Mouse (Mus musculus): ENCODE measurements at regions not wholly inside any gene's neighbourhood (a gene's known extent, or its start where the extent isn't known, plus 50 kb on each side); places are given as distances from the start of the nearest gene placed in this dataset.

GRCm38 (mm10) chr1:136761467-136761866, 136.8 kb downstream of the Zfp281 start:
- no peak overlapping the region for H3K4me3 ChIP-seq
- no peaks in the 10 kb centered on the region for H3K36me3 ChIP-seq
- no peaks in the 10 kb centered on the region for H3K4me1 ChIP-seq
- no peaks in the 10 kb centered on the region; the same call in 1 of the 2 replicates for H3K9me3 ChIP-seq (replicated peaks)
- DNase-seq (ENCODE audit: low spot score), result no peak
- H3K27ac ChIP-seq (replicated peaks), result no peak overlapping the region
- WGBS, result 89% methylated on average over 4 of the region's 4 CpGs
- H3K27me3 ChIP-seq (ENCODE audit: low read depth, poor library complexity, severe bottlenecking), result no peaks in the 10 kb centered on the region

GRCm38 (mm10) chr1:136768969-136769401, 144.3 kb downstream of the Zfp281 start:
- H3K9me3 ChIP-seq (replicated peaks), result no peaks in the 10 kb centered on the region; the same call in 1 of the 2 replicates
- 10% methylated on average over 10 of the region's 10 CpGs for WGBS
- H3K36me3 ChIP-seq, result no peaks in the 10 kb centered on the region
- H3K27me3 ChIP-seq (ENCODE audit: low read depth, poor library complexity, severe bottlenecking), result peaks cover under 1% of the 10 kb centered on the region; the same call in 1 of the 2 replicates
- DNase-seq (ENCODE audit: low spot score), result peak; percentile 60
- H3K4me3 ChIP-seq, result peak overlapping the region; percentile 20; the same call in 1 of the 2 replicates
- H3K27ac ChIP-seq (replicated peaks), result peak overlapping the region; percentile 72
- peaks cover 17% of the 10 kb centered on the region for H3K4me1 ChIP-seq

- H3K27me3 ChIP-seq (ENCODE audit: low read depth, poor library complexity, severe bottlenecking), result peaks cover 14% of the 10 kb centered on the region; the same call in 1 of the 2 replicates
- 88% methylated on average over 6 of the region's 6 CpGs for WGBS
- H3K27ac ChIP-seq (replicated peaks), result no peak overlapping the region
- H3K9me3 ChIP-seq (replicated peaks), result no peaks in the 10 kb centered on the region; the same call in 1 of the 2 replicates
- H3K36me3 ChIP-seq, result no peaks in the 10 kb centered on the region
- H3K4me3 ChIP-seq, result no peak overlapping the region
- DNase-seq (ENCODE audit: low spot score), result no peak
- peaks cover 40% of the 10 kb centered on the region for H3K4me1 ChIP-seq
Observed at GRCm38 (mm10) chr1:136773743-136774142, 149.0 kb downstream of the Zfp281 start.

GRCm38 (mm10) chr1:136776211-136776610, 151.5 kb downstream of the Zfp281 start:
- peaks cover 32% of the 10 kb centered on the region; the same call in 1 of the 2 replicates for H3K27me3 ChIP-seq (ENCODE audit: low read depth, poor library complexity, severe bottlenecking)
- peaks cover 42% of the 10 kb centered on the region for H3K4me1 ChIP-seq
- no peaks in the 10 kb centered on the region for H3K36me3 ChIP-seq
- no peaks in the 10 kb centered on the region; the same call in 1 of the 2 replicates for H3K9me3 ChIP-seq (replicated peaks)
- no peak overlapping the region for H3K4me3 ChIP-seq
- no peak overlapping the region for H3K27ac ChIP-seq (replicated peaks)
- WGBS, result 84% methylated on average over 17 of the region's 17 CpGs
- no peak for DNase-seq (ENCODE audit: low spot score)

- WGBS, result 42% methylated on average over 20 of the region's 20 CpGs
- no peak overlapping the region for H3K27ac ChIP-seq (replicated peaks)
- peaks cover 35% of the 10 kb centered on the region for H3K27me3 ChIP-seq (ENCODE audit: low read depth, poor library complexity, severe bottlenecking)
- DNase-seq (ENCODE audit: low spot score), result peak; percentile 58
- no peaks in the 10 kb centered on the region; the same call in 1 of the 2 replicates for H3K9me3 ChIP-seq (replicated peaks)
- no peaks in the 10 kb centered on the region for H3K36me3 ChIP-seq
- peak overlapping the region; percentile 34; the same call in 1 of the 2 replicates for H3K4me3 ChIP-seq
- peaks cover 54% of the 10 kb centered on the region for H3K4me1 ChIP-seq
Observed at GRCm38 (mm10) chr1:136777263-136777980, 152.7 kb downstream of the Zfp281 start.

GRCm38 (mm10) chr1:136779384-136779783, 154.7 kb downstream of the Zfp281 start:
- DNase-seq (ENCODE audit: low spot score), result no peak
- 73% methylated on average over 8 of the region's 8 CpGs for WGBS
- H3K27me3 ChIP-seq (ENCODE audit: low read depth, poor library complexity, severe bottlenecking), result peaks cover 31% of the 10 kb centered on the region
- no peak overlapping the region for H3K4me3 ChIP-seq
- no peak overlapping the region for H3K27ac ChIP-seq (replicated peaks)
- peaks cover 60% of the 10 kb centered on the region for H3K4me1 ChIP-seq
- no peaks in the 10 kb centered on the region for H3K36me3 ChIP-seq
- H3K9me3 ChIP-seq (replicated peaks), result no peaks in the 10 kb centered on the region

- Histone ChIP-seq H3K4me1 (peaks cover 51% of the 10 kb centered on the region), H3K9me3 (replicated peaks) (no peaks in the 10 kb centered on the region), H3K27me3 (ENCODE audit: low read depth, poor library complexity, severe bottlenecking) (peaks cover 21% of the 10 kb centered on the region), H3K4me3 (peak overlapping the region; percentile 44), H3K36me3 (no peaks in the 10 kb centered on the region), H3K27ac (replicated peaks) (peak overlapping the region; percentile 71)
- peak; percentile 36 for DNase-seq (ENCODE audit: low spot score)
- WGBS, result 43% methylated on average over 18 of the region's 18 CpGs
Observed at GRCm38 (mm10) chr1:136781561-136782025, 156.9 kb downstream of the Zfp281 start.

- H3K27ac ChIP-seq (replicated peaks), result peak overlapping the region; percentile 71; the same call in 1 of the 2 replicates
- peak; percentile 28 for DNase-seq (ENCODE audit: low spot score)
- 49% methylated on average over 10 of the region's 10 CpGs for WGBS
Observed at GRCm38 (mm10) chr1:136782261-136782660, 157.6 kb downstream of the Zfp281 start.

GRCm38 (mm10) chr1:136784178-136784577, 159.5 kb downstream of the Zfp281 start:
- 69% methylated on average over 9 of the region's 9 CpGs for WGBS
- H3K27ac ChIP-seq (replicated peaks), result no peak overlapping the region
- H3K4me3 ChIP-seq, result no peak overlapping the region
- no peaks in the 10 kb centered on the region for H3K36me3 ChIP-seq
- H3K4me1 ChIP-seq, result peaks cover 26% of the 10 kb centered on the region
- peaks cover 27% of the 10 kb centered on the region for H3K27me3 ChIP-seq (ENCODE audit: low read depth, poor library complexity, severe bottlenecking)
- H3K9me3 ChIP-seq (replicated peaks), result no peaks in the 10 kb centered on the region
- DNase-seq (ENCODE audit: low spot score), result no peak

More at GRCm38 (mm10) chr1:136782261-136782660, 157.6 kb downstream of the Zfp281 start:
- peak overlapping the region; percentile 44; the same call in 1 of the 2 replicates for H3K4me3 ChIP-seq
- H3K9me3 ChIP-seq (replicated peaks), result no peaks in the 10 kb centered on the region
- peaks cover 21% of the 10 kb centered on the region for H3K27me3 ChIP-seq (ENCODE audit: low read depth, poor library complexity, severe bottlenecking)
- no peaks in the 10 kb centered on the region for H3K36me3 ChIP-seq
- H3K4me1 ChIP-seq, result peaks cover 44% of the 10 kb centered on the region

- WGBS, result 65% methylated on average over 30 of the region's 30 CpGs
Observed at GRCm38 (mm10) chr1:136788979-136789513, 164.3 kb downstream of the Zfp281 start.

GRCm38 (mm10) chr1:136791641-136792040, 166.9 kb downstream of the Zfp281 start:
- no peak overlapping the region for H3K4me3 ChIP-seq
- H3K9me3 ChIP-seq (replicated peaks), result no peaks in the 10 kb centered on the region
- H3K27ac ChIP-seq (replicated peaks), result no peak overlapping the region
- 97% methylated on average over 1 of the region's 1 CpGs for WGBS
- no peaks in the 10 kb centered on the region for H3K36me3 ChIP-seq
- DNase-seq (ENCODE audit: low spot score), result no peak
- H3K4me1 ChIP-seq, result peaks cover 4% of the 10 kb centered on the region; the same call in 1 of the 2 replicates
- H3K27me3 ChIP-seq (ENCODE audit: low read depth, poor library complexity, severe bottlenecking), result 0 out of 2 replicates have a peak, but pooled peaks cover 7% of the 10 kb centered on the region

More at GRCm38 (mm10) chr1:136788979-136789513, 164.3 kb downstream of the Zfp281 start:
- Histone ChIP-seq H3K4me1 (no peaks in the 10 kb centered on the region), H3K4me3 (no peak overlapping the region), H3K27ac (replicated peaks) (no peak overlapping the region), H3K9me3 (replicated peaks) (no peaks in the 10 kb centered on the region), H3K27me3 (ENCODE audit: low read depth, poor library complexity, severe bottlenecking) (0 out of 2 replicates have a peak, but pooled peaks cover 7% of the 10 kb centered on the region), H3K36me3 (no peaks in the 10 kb centered on the region)
- no peak for DNase-seq (ENCODE audit: low spot score)

Data from midbrain, embryonic 10.5 days (tissue).